In the genomic region with DNA sequence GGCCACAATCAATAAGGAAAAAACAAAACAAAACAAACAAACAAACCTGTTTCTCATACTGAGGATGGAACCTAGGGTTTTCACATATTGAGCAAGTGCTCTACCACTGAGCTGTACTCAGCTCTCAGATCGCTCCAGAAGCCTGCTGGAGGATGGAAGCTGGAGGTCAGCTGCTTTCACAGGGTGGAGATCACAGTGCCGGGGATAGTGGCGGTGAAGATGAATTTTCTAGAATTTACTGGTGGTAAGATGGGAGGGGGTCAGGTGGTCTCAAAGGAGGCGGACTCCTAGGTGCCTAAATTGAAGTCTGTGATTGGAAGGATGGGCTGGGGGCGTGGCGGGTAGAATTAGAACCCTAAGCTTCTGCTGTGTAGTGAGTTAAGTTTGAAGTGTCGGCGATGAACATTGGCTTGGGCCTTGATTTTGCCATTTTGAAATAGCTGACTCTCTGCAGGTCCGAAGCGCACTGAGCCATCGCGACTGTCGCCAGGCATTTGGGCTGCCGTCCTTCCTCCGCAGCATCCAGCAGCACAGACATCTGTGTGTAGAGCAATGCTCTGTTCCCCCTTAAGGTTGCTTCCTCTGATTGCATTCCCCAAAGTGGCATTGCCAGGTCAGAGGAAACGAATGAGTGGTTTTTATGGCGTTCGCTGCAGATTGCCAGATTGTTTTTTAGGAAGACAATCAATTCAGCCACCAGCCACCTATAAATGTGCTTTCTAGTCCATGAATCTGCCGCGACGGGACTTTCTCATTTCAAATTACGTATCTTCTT, we compare ENCODE assay signal across 17 mouse cellular contexts. TPM values are rescaled to one million over a fixed set of nuclear protein-coding genes. Genes with fewer than 3 reads are reported as not detected.
DNase-seq lines count a peak whose midpoint lies in the region; ATAC-seq and TF ChIP-seq lines count a peak whose summit lies in the region.
"Had no signal": no experiment of that assay in that cellular context is flagged by ENCODE, and none has a peak within 500 bp of the region (broad histone marks: within the 10 kb centered on the region; RNA-seq: fewer than 3 reads in every experiment).

No protein-coding gene starts in this region.

- no peak for ATAC-seq in liver, postnatal 0 days
- ATAC-seq: forebrain, embryonic 13.5 days; midbrain, embryonic 15.5 days had no signal

- TF ChIP-seq POLR2A in kidney, adult 2 months (IDR thresholded peaks at IDR 0.05; ENCODE audit: low read depth, low read length), result no peak

- 53% methylated on average over 22 of the region's 22 CpGs for WGBS in kidney, adult 2 months
- 91% methylated on average over 22 of the region's 22 CpGs for WGBS in liver, postnatal 0 days (ENCODE audit: insufficient replicate concordance)

- no peak for TF ChIP-seq CTCF in kidney, adult 2 months (conservative IDR thresholded peaks at IDR 0.05; ENCODE audit: insufficient read depth, insufficient read length, low read depth, low read length)
- no peak for TF ChIP-seq CTCF in liver, postnatal 0 days (IDR thresholded peaks at IDR 0.05; ENCODE audit: low read depth)

- peaks cover 35% of the 10 kb centered on the region for H3K4me1 ChIP-seq in kidney, adult 2 months (ENCODE audit: control insufficient read depth, insufficient read depth, low read length)
- peaks cover 34% of the 10 kb centered on the region for H3K4me1 ChIP-seq in liver, postnatal 0 days (ENCODE audit: insufficient read depth)
- H3K4me1 ChIP-seq: embryonic facial prominence, embryonic 15.5 days; forebrain, embryonic 13.5 days had no signal

- H3K9ac ChIP-seq in liver, postnatal 0 days (replicated peaks), result peak overlapping the region; percentile 42; the same call in 1 of the 2 replicates
- H3K9ac ChIP-seq: embryonic facial prominence, embryonic 15.5 days; forebrain, embryonic 13.5 days; limb, embryonic 13.5 days; midbrain, embryonic 15.5 days had no signal

- no peaks in the 10 kb centered on the region for H3K9me3 ChIP-seq in liver, postnatal 0 days (ENCODE audit: low read length)
- H3K9me3 ChIP-seq: embryonic facial prominence, embryonic 15.5 days; forebrain, embryonic 13.5 days; limb, embryonic 13.5 days; midbrain, embryonic 15.5 days had no signal

- no peak for TF ChIP-seq EP300 in liver, postnatal 0 days (IDR thresholded peaks at IDR 0.05; ENCODE audit: low read depth)

- H3K27ac ChIP-seq in kidney, adult 2 months (ENCODE audit: insufficient read depth, low read depth, low read length), result no peak overlapping the region
- peak overlapping the region; percentile 85 for H3K27ac ChIP-seq in liver, postnatal 0 days (ENCODE audit: low read depth)
- H3K27ac ChIP-seq: embryonic facial prominence, embryonic 15.5 days; forebrain, embryonic 13.5 days; limb, embryonic 13.5 days; midbrain, embryonic 15.5 days had no signal

- peak; percentile 41 for DNase-seq in kidney, adult 2 months
- DNase-seq in kidney, postnatal 25 days, result no peak
- DNase-seq in R1 (ENCODE audit: low read depth, low spot score) (peak; percentile 36), ZHBTc4 (ENCODE audit: low read depth, low spot score) (peak; percentile 39)
- DNase-seq in liver, postnatal 0 days, result no peak
- DNase-seq in cerebellum, adult 18-20 months, result no peak
- no peak for DNase-seq in adrenal gland, postnatal 4 days (ENCODE audit: low spot score in 2 of 2)
- DNase-seq: cerebellum, postnatal 14 days; embryo, embryonic 11 days; gastrocnemius, postnatal 36 days; layer of hippocampus, adult 9-11 months; right cerebral cortex, postnatal 25 days had no signal

- peaks cover 1% of the 10 kb centered on the region; the same call in 1 of the 2 replicates for H3K36me3 ChIP-seq in kidney, adult 2 months (ENCODE audit: control insufficient read depth, insufficient read depth, low read length)
- peaks cover 9% of the 10 kb centered on the region; the same call in 1 of the 2 replicates for H3K36me3 ChIP-seq in liver, postnatal 0 days (replicated peaks; ENCODE audit: insufficient read depth, low read length)
- H3K36me3 ChIP-seq: embryonic facial prominence, embryonic 15.5 days; G1E; limb, embryonic 13.5 days; midbrain, embryonic 15.5 days had no signal

- H3K4me3 ChIP-seq in kidney, adult 2 months (ENCODE audit: insufficient read depth, low read depth, low read length), result no peak overlapping the region
- H3K4me3 ChIP-seq in liver, postnatal 0 days (ENCODE audit: low read depth, low read length), result no peak overlapping the region
- H3K4me3 ChIP-seq: embryonic facial prominence, embryonic 15.5 days; forebrain, embryonic 13.5 days; limb, embryonic 13.5 days; midbrain, embryonic 15.5 days had no signal

- H3K4me2 ChIP-seq in liver, postnatal 0 days (ENCODE audit: low read depth, low read length), result peak overlapping the region; percentile 47
- H3K4me2 ChIP-seq: embryonic facial prominence, embryonic 15.5 days; forebrain, embryonic 13.5 days; limb, embryonic 13.5 days; midbrain, embryonic 15.5 days had no signal

- H3K27me3 ChIP-seq in kidney, adult 2 months (replicated peaks; ENCODE audit: control insufficient read depth, insufficient read depth, low read length), result no peaks in the 10 kb centered on the region
- H3K27me3 ChIP-seq in liver, postnatal 0 days (ENCODE audit: insufficient read depth, low read length), result no peaks in the 10 kb centered on the region
- H3K27me3 ChIP-seq: embryonic facial prominence, embryonic 15.5 days; forebrain, embryonic 13.5 days; limb, embryonic 13.5 days; midbrain, embryonic 15.5 days had no signal

RNA-seq across cellular contexts. Expression of gene Tnfrsf21, which starts 9.7 kb away (rescaled TPM):
- 178 and 213 TPM in 2 replicates for polyA plus RNA-seq in kidney, adult 2 months (2012; rRNA removed)
- polyA plus RNA-seq in liver, postnatal 0 days (2015; fragmentation: Nextera tagmentation; extraction: Ambion mirVana), result 11.7 and 15.4 TPM in 2 replicates
- 10 to 100 TPM; 11.0 to 19.9 TPM for total RNA-seq in adrenal gland, postnatal 4 days (2021)
- total RNA-seq: G1E had no signal
- polyA plus RNA-seq: G1E had no signal

Comparison
In these comparisons a context has a peak if more than half of its experiments do, and no peak if none do; other contexts are left out.
1. DNase-seq: peak in kidney, adult 2 months (single experiment), R1 (single experiment) and ZHBTc4 (single experiment); none in kidney, postnatal 25 days (0 of 2), liver, postnatal 0 days (single experiment), cerebellum, adult 18-20 months (0 of 2) and adrenal gland, postnatal 4 days (0 of 2).
2. RNA of gene Tnfrsf21, which starts 9.7 kb away (polyA plus RNA-seq): 178 to 213 TPM in kidney, adult 2 months; 11.7 to 15.4 TPM in liver, postnatal 0 days; every median in the first group is over 10 times any median in the second.